Mouse (Mus musculus) lung, embryonic 14.5 days (tissue): ENCODE measurements around the gene Klhl23. TPM values are rescaled to one million over a fixed set of nuclear protein-coding genes. Genes with fewer than 3 reads are reported as not detected.
"Not testable (repeated sequence)": the region's sequence is repeated elsewhere in the genome, so short reads cannot be mapped to it uniquely, and the experiment has no call there.

Experiments
- ATAC-seq: fragments of 200-750 bp; cut with Nextera tagmentation; 2 replicates; pipeline ENCODE4 v1.8.0; 2017; ENCODE audit warnings: mild to moderate bottlenecking, moderate TSS enrichment, moderate library complexity; ENCODE audit not compliant: insufficient read depth
- DNase-seq: peaks from one replicate; pipeline ENCODE4 v3.0.0-alpha.2; 2015
- H3K27ac ChIP-seq: fragments of 300-500 bp; sonication (generic); 2 replicates; pipeline ENCODE4 v1.5.1; 2014; ENCODE audit warnings: low read depth, mild to moderate bottlenecking, moderate library complexity
- H3K27me3 ChIP-seq: fragments of 300-500 bp; sonication (generic); 2 replicates; pipeline ENCODE4 v1.6.1; 2014; ENCODE audit warnings: low read length, control low read depth; ENCODE audit not compliant: insufficient read depth
- H3K36me3 ChIP-seq: fragments of 300-500 bp; sonication (generic); 2 replicates; pipeline ENCODE4 v1.6.1; 2014; ENCODE audit warnings: control low read depth; ENCODE audit not compliant: insufficient read depth
- H3K4me1 ChIP-seq: fragments of 300-500 bp; sonication (generic); 2 replicates; pipeline ENCODE4 v1.6.1; 2014; ENCODE audit warnings: antibody characterized with exemption, control low read depth; ENCODE audit not compliant: insufficient read depth
- H3K4me2 ChIP-seq: fragments of 300-500 bp; sonication (generic); 2 replicates; pipeline ENCODE4 v1.6.1; 2014; ENCODE audit warnings: mild to moderate bottlenecking
- H3K4me3 ChIP-seq: fragments of 300-500 bp; sonication (generic); 2 replicates; pipeline ENCODE4 v1.5.1; 2014; ENCODE audit warnings: low read depth, low read length
- H3K9ac ChIP-seq: fragments of 300-500 bp; sonication (generic); 2 replicates; pipeline ENCODE4 v1.6.1; 2014
- H3K9me3 ChIP-seq: fragments of 300-500 bp; sonication (generic); 2 replicates; pipeline ENCODE4 v1.6.1; 2016; ENCODE audit warnings: low read depth, low read length, control low read depth
- CTCF ChIP-seq: IDR thresholded peaks from 2 replicates; pipeline ENCODE4 v1.5.1; 2016; ENCODE audit warnings: antibody characterized with exemption, low read depth
- WGBS: fragments of 180-500 bp; shearing (Covaris S2); extraction: QIAGEN DNeasy Blood & Tissue Kit; methylation state at CpG from one replicate; pipeline ENCODE4 v1.1.7; 2014; 5-methylcytosine and 5-hydroxymethylcytosine counted together
- polyA plus RNA-seq: library from polyadenylated mRNA; unstranded; fragments of >200 nt; fragmentation: Nextera tagmentation; extraction: Ambion mirVana; gene quantifications from 2 replicates; pipeline ENCODE4 v1.2.1, GENCODE M21; 2014

Klhl23 gene
- polyA plus RNA-seq, 1 experiment from 2014 or later, result 39.6 TPM

GRCm38 (mm10) chr2:69790722-69791121 lies 31.0 kb upstream of the Klhl23 start:
- H3K4me3 ChIP-seq, result peak overlapping the region; percentile 67
- WGBS, result 68% methylated on average over 4 of the region's 4 CpGs
- TF ChIP-seq CTCF, result no peak
- H3K4me2 ChIP-seq, result peak overlapping the region; percentile 89
- H3K36me3 ChIP-seq, result peaks cover 29% of the 10 kb centered on the region
- H3K27me3 ChIP-seq, result no peaks in the 10 kb centered on the region
- ATAC-seq (no peak), DNase-seq (no peak)
- H3K9ac ChIP-seq, result no peak overlapping the region
- H3K4me1 ChIP-seq, result no peaks in the 10 kb centered on the region
- H3K9me3 ChIP-seq, result no peaks in the 10 kb centered on the region
- H3K27ac ChIP-seq, result no peak overlapping the region

- no peaks in the 10 kb centered on the region for H3K4me1 ChIP-seq
- H3K4me3 ChIP-seq, result no peak overlapping the region
- no peaks in the 10 kb centered on the region for H3K9me3 ChIP-seq
- peak; percentile 74 for TF ChIP-seq CTCF
- ATAC-seq, result peak; percentile 75; the same call in 1 of the 2 replicates
- no peak overlapping the region for H3K4me2 ChIP-seq
- 58% methylated on average over 5 of the region's 5 CpGs for WGBS
- H3K9ac ChIP-seq, result no peak overlapping the region
- no peaks in the 10 kb centered on the region for H3K27me3 ChIP-seq
- peak; percentile 69 for DNase-seq
- H3K36me3 ChIP-seq, result no peaks in the 10 kb centered on the region
- H3K27ac ChIP-seq, result no peak overlapping the region
Observed at GRCm38 (mm10) chr2:69802911-69803312, 18.8 kb upstream of the Klhl23 start.

- Histone ChIP-seq H3K4me3 (no peak overlapping the region), H3K9me3 (no peaks in the 10 kb centered on the region), H3K4me1 (no peaks in the 10 kb centered on the region), H3K36me3 (no peaks in the 10 kb centered on the region), H3K4me2 (no peak overlapping the region), H3K9ac (no peak overlapping the region), H3K27me3 (no peaks in the 10 kb centered on the region), H3K27ac (no peak overlapping the region)
- no peak for TF ChIP-seq CTCF
- no peak for ATAC-seq
- DNase-seq, result no peak
- WGBS, result 64% methylated on average over 8 of the region's 8 CpGs
Observed at GRCm38 (mm10) chr2:69803756-69804155, 18.0 kb upstream of the Klhl23 start.

GRCm38 (mm10) chr2:69804663-69805062 lies 17.1 kb upstream of the Klhl23 start:
- H3K9ac ChIP-seq, H3K36me3 ChIP-seq, H3K4me3 ChIP-seq, H3K9me3 ChIP-seq, H3K27me3 ChIP-seq, H3K4me1 ChIP-seq, H3K27ac ChIP-seq, DNase-seq, ATAC-seq, H3K4me2 ChIP-seq: not testable (repeated sequence)
- 80% methylated on average over 8 of the region's 9 CpGs for WGBS

GRCm38 (mm10) chr2:69810169-69810568 lies 11.6 kb upstream of the Klhl23 start:
- Histone ChIP-seq H3K4me3 (no peak overlapping the region), H3K4me1 (no peaks in the 10 kb centered on the region), H3K4me2 (no peak overlapping the region), H3K9ac (no peak overlapping the region), H3K27ac (no peak overlapping the region), H3K9me3 (no peaks in the 10 kb centered on the region), H3K27me3 (no peaks in the 10 kb centered on the region), H3K36me3 (no peaks in the 10 kb centered on the region)
- 52% methylated on average over 15 of the region's 15 CpGs for WGBS
- ATAC-seq, result no peak
- no peak for TF ChIP-seq CTCF
- DNase-seq, result no peak

- not testable (repeated sequence) for H3K27ac ChIP-seq, H3K4me3 ChIP-seq, H3K4me1 ChIP-seq, H3K4me2 ChIP-seq, H3K9me3 ChIP-seq, H3K36me3 ChIP-seq, H3K27me3 ChIP-seq, ATAC-seq, DNase-seq, H3K9ac ChIP-seq
- whole genome bisulfite sequencing, result 54% methylated on average over 7 of the region's 7 CpGs
Observed at GRCm38 (mm10) chr2:69811349-69811748, 10.4 kb upstream of the Klhl23 start.

GRCm38 (mm10) chr2:69816575-69816974 lies 5.2 kb upstream of the Klhl23 start:
- DNase-seq, result no peak

GRCm38 (mm10) chr2:69818350-69819085 lies 3.2 kb upstream of the Klhl23 start:
- Histone ChIP-seq H3K36me3 (no peaks in the 10 kb centered on the region), H3K4me1 (no peaks in the 10 kb centered on the region), H3K4me2 (no peak overlapping the region), H3K9me3 (no peaks in the 10 kb centered on the region), H3K4me3 (no peak overlapping the region), H3K27me3 (no peaks in the 10 kb centered on the region), H3K9ac (no peak overlapping the region), H3K27ac (no peak overlapping the region)
- TF ChIP-seq CTCF, result no peak
- WGBS, result 73% methylated on average over 9 of the region's 9 CpGs
- no peak for ATAC-seq
- no peak for DNase-seq

More at GRCm38 (mm10) chr2:69816575-69816974, 5.2 kb upstream of the Klhl23 start:
- Histone ChIP-seq H3K9me3 (no peaks in the 10 kb centered on the region), H3K4me1 (no peaks in the 10 kb centered on the region), H3K27ac (no peak overlapping the region), H3K36me3 (no peaks in the 10 kb centered on the region), H3K4me3 (no peak overlapping the region), H3K27me3 (no peaks in the 10 kb centered on the region), H3K9ac (no peak overlapping the region), H3K4me2 (no peak overlapping the region)
- no peak for ATAC-seq
- WGBS, result 40% methylated on average over 5 of the region's 5 CpGs
- TF ChIP-seq CTCF, result no peak
